Comparison of ENCODE assay signal across 19 mouse cellular contexts in the genomic region with DNA sequence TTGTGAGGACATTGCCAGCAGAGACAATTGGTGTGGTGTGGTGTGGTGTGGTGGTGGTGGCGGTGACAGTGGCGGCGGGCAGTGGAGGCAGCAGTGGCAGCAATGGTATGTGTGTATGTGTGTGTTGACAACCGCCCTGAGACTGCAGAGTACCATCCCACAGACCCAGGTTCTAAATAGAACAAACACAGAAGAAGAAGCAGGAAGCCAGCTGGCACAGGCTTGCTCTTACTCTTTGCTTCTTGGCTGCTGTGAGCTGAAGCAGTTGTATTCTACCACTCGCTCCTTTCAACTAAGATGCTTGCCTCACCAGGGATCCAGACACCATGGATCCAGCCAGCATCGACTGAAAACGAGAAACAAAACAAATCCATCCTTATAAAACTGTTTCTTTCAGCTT.
DNase-seq lines count a peak whose midpoint lies in the region; ATAC-seq lines count a peak whose summit lies in the region.
"Had no signal": no experiment of that assay in that cellular context is flagged by ENCODE, and none has a peak within 500 bp of the region (broad histone marks: within the 10 kb centered on the region; RNA-seq: fewer than 3 reads in every experiment).

No protein-coding gene starts in this region.

- no peak overlapping the region for H3K9ac ChIP-seq in embryonic facial prominence, embryonic 14.5 days (ENCODE audit: low read depth, low read length)
- H3K9ac ChIP-seq: heart, embryonic 13.5 days; limb, embryonic 12.5 days; liver, embryonic 14.5 days; neural tube, embryonic 15.5 days had no signal

- 69% methylated on average over 7 of the region's 7 CpGs for WGBS in embryonic facial prominence, embryonic 14.5 days
- WGBS in embryonic facial prominence, embryonic 10.5 days = 89% methylated on average over 7 of the region's 7 CpGs
- WGBS in midbrain, embryonic 10.5 days = 91% methylated on average over 7 of the region's 7 CpGs

- no peak overlapping the region for H3K4me3 ChIP-seq in embryonic facial prominence, embryonic 14.5 days (ENCODE audit: low read depth, low read length)
- no peak overlapping the region for H3K4me3 ChIP-seq in embryonic facial prominence, embryonic 10.5 days
- H3K4me3 ChIP-seq in megakaryocyte, embryonic 14.5 days (replicated peaks) = peak overlapping the region; percentile 60
- H3K4me3 ChIP-seq in midbrain, embryonic 10.5 days = no peak overlapping the region
- H3K4me3 ChIP-seq: heart, embryonic 13.5 days; limb, embryonic 12.5 days; neural tube, embryonic 15.5 days had no signal

- H3K36me3 ChIP-seq in embryonic facial prominence, embryonic 14.5 days (ENCODE audit: control insufficient read depth, insufficient read depth, low read length) = no peaks in the 10 kb centered on the region
- H3K36me3 ChIP-seq in embryonic facial prominence, embryonic 10.5 days (replicated peaks) = no peaks in the 10 kb centered on the region
- H3K36me3 ChIP-seq in megakaryocyte, embryonic 14.5 days (replicated peaks; ENCODE audit: low read length) = no peaks in the 10 kb centered on the region
- no peaks in the 10 kb centered on the region for H3K36me3 ChIP-seq in midbrain, embryonic 10.5 days
- H3K36me3 ChIP-seq: heart, embryonic 13.5 days; limb, embryonic 12.5 days; neural tube, embryonic 15.5 days had no signal

- no peak overlapping the region for H3K27ac ChIP-seq in embryonic facial prominence, embryonic 14.5 days (replicated peaks; ENCODE audit: low read depth, low read length)
- no peak overlapping the region for H3K27ac ChIP-seq in embryonic facial prominence, embryonic 10.5 days (replicated peaks)
- no peak overlapping the region for H3K27ac ChIP-seq in midbrain, embryonic 10.5 days (replicated peaks)
- H3K27ac ChIP-seq: heart, embryonic 13.5 days; hindbrain, postnatal 0 days; limb, embryonic 12.5 days; liver, embryonic 14.5 days; neural tube, embryonic 15.5 days had no signal

- no peak for ATAC-seq in embryonic facial prominence, embryonic 14.5 days (ENCODE audit: low read depth)
- ATAC-seq in megakaryocyte, adult 5-6 weeks (ENCODE audit: poor library complexity, severe bottlenecking) = no peak
- ATAC-seq: hindbrain, postnatal 0 days had no signal

- H3K9me3 ChIP-seq in embryonic facial prominence, embryonic 14.5 days (ENCODE audit: control insufficient read depth, low read length) = no peaks in the 10 kb centered on the region
- H3K9me3 ChIP-seq in embryonic facial prominence, embryonic 10.5 days = no peaks in the 10 kb centered on the region
- peaks cover 5% of the 10 kb centered on the region for H3K9me3 ChIP-seq in megakaryocyte, embryonic 14.5 days
- no peaks in the 10 kb centered on the region; the same call in 1 of the 2 replicates for H3K9me3 ChIP-seq in midbrain, embryonic 10.5 days (replicated peaks)
- H3K9me3 ChIP-seq: heart, embryonic 13.5 days; limb, embryonic 12.5 days; neural tube, embryonic 15.5 days had no signal

- DNase-seq in embryonic facial prominence, embryonic 14.5 days (ENCODE audit: low spot score) = peak; percentile 24
- no peak for DNase-seq in embryonic facial prominence, embryonic 10.5 days (ENCODE audit: low spot score)
- DNase-seq in lung, postnatal 25 days (ENCODE audit: low spot score) = peak; percentile 11
- DNase-seq in thymus, adult 18-20 months = no peak
- no peak for DNase-seq in midbrain, embryonic 10.5 days (ENCODE audit: low spot score)
- DNase-seq in kidney, adult 18-20 months = no peak
- DNase-seq: adrenal gland, postnatal 10 days; cerebellum, adult 9-10 months; heart, postnatal 4 days; kidney, adult 8-10 months; retina, postnatal 1 day; thymus, adult 2 months had no signal

- H3K4me2 ChIP-seq in embryonic facial prominence, embryonic 14.5 days (ENCODE audit: low read depth, low read length) = no peak overlapping the region
- H3K4me2 ChIP-seq: heart, embryonic 13.5 days; limb, embryonic 12.5 days; neural tube, embryonic 15.5 days had no signal

- H3K4me1 ChIP-seq in embryonic facial prominence, embryonic 14.5 days (ENCODE audit: control insufficient read depth, insufficient read depth, low read length) = 0 out of 2 replicates have a peak, but pooled peaks cover 9% of the 10 kb centered on the region
- H3K4me1 ChIP-seq in embryonic facial prominence, embryonic 10.5 days = 0 out of 2 replicates have a peak, but pooled peaks cover 7% of the 10 kb centered on the region
- no peaks in the 10 kb centered on the region for H3K4me1 ChIP-seq in megakaryocyte, embryonic 14.5 days
- no peaks in the 10 kb centered on the region for H3K4me1 ChIP-seq in midbrain, embryonic 10.5 days
- H3K4me1 ChIP-seq: heart, embryonic 13.5 days; limb, embryonic 12.5 days; neural tube, embryonic 15.5 days had no signal

- H3K27me3 ChIP-seq in embryonic facial prominence, embryonic 14.5 days (replicated peaks; ENCODE audit: control insufficient read depth, insufficient read depth, low read length) = no peaks in the 10 kb centered on the region
- no peaks in the 10 kb centered on the region for H3K27me3 ChIP-seq in embryonic facial prominence, embryonic 10.5 days (replicated peaks; ENCODE audit: low read depth, poor library complexity, severe bottlenecking)
- no peaks in the 10 kb centered on the region for H3K27me3 ChIP-seq in megakaryocyte, embryonic 14.5 days (replicated peaks)
- H3K27me3 ChIP-seq in midbrain, embryonic 10.5 days (ENCODE audit: low read depth, poor library complexity, severe bottlenecking) = no peaks in the 10 kb centered on the region
- H3K27me3 ChIP-seq: heart, embryonic 13.5 days; limb, embryonic 12.5 days; neural tube, embryonic 15.5 days had no signal

Comparison
In these comparisons a context has a peak if more than half of its experiments do, and no peak if none do; other contexts are left out.
1. DNase-seq: peak in embryonic facial prominence, embryonic 14.5 days (single experiment) and lung, postnatal 25 days (single experiment); none in embryonic facial prominence, embryonic 10.5 days (single experiment), thymus, adult 18-20 months (0 of 2), midbrain, embryonic 10.5 days (single experiment) and kidney, adult 18-20 months (single experiment).